Mouse (Mus musculus) retina, embryonic 14.5 days (tissue): ENCODE measurements around the gene A730071L15Rik.

Source experiments
- DNase-seq: peaks from one replicate; pipeline ENCODE4 v3.0.0-alpha.2; 2015; ENCODE audit warnings: low spot score

The A730071L15Rik gene

GRCm38 (mm10) chr11:6183246-6183645, 16.6 kb upstream of the A730071L15Rik start:
- no peak for DNase-seq

- DNase-seq = no peak
Measured at GRCm38 (mm10) chr11:6184202-6184935, 15.5 kb upstream of the A730071L15Rik start.

- no peak for DNase-seq
Measured at GRCm38 (mm10) chr11:6187399-6187798, 12.4 kb upstream of the A730071L15Rik start.

GRCm38 (mm10) chr11:6187878-6188277, 12.0 kb upstream of the A730071L15Rik start:
- peak; percentile 90 for DNase-seq

- DNase-seq = no peak
Measured at GRCm38 (mm10) chr11:6196780-6197179, 3.0 kb upstream of the A730071L15Rik start.

- no peak for DNase-seq
Measured at GRCm38 (mm10) chr11:6198449-6198848, 1.4 kb upstream of the A730071L15Rik start.

GRCm38 (mm10) chr11:6200087-6200569, 299 bp downstream of the A730071L15Rik start, which contains the start of gene Nudcd3:
Gene Nudcd3 (minus strand): TSS chr11:6200415.
- DNase-seq = peak; percentile 90

- DNase-seq = no peak
Measured at GRCm38 (mm10) chr11:6200570-6200969, 741 bp downstream of the A730071L15Rik start.

- DNase-seq = no peak
Measured at GRCm38 (mm10) chr11:6207090-6207489, 7.3 kb downstream of the A730071L15Rik start.

GRCm38 (mm10) chr11:6208158-6208557, 8.3 kb downstream of the A730071L15Rik start:
- DNase-seq = no peak

GRCm38 (mm10) chr11:6216834-6217233, 17.0 kb downstream of the A730071L15Rik start:
- DNase-seq = peak; percentile 10

GRCm38 (mm10) chr11:6218189-6218896, 18.5 kb downstream of the A730071L15Rik start:
- DNase-seq = no peak

- no peak for DNase-seq
Measured at GRCm38 (mm10) chr11:6219967-6220366, 20.1 kb downstream of the A730071L15Rik start.

GRCm38 (mm10) chr11:6222187-6222586, 22.4 kb downstream of the A730071L15Rik start:
- no peak for DNase-seq

- DNase-seq = no peak
Measured at GRCm38 (mm10) chr11:6224541-6225229, 24.9 kb downstream of the A730071L15Rik start.

GRCm38 (mm10) chr11:6230012-6230411, 30.2 kb downstream of the A730071L15Rik start, which contains the start of gene Npc1l1:
Gene Npc1l1 (minus strand): TSS chr11:6230143.
- DNase-seq = no peak

GRCm38 (mm10) chr11:6233025-6233424, 33.2 kb downstream of the A730071L15Rik start:
- DNase-seq = no peak

GRCm38 (mm10) chr11:6244707-6245106, 44.9 kb downstream of the A730071L15Rik start:
- DNase-seq = no peak
